Mouse (Mus musculus) T-cell, adult 66 days (primary cell): ENCODE results near the gene Pou5f2. TPM values are rescaled to one million over a fixed set of nuclear protein-coding genes. Genes with fewer than 3 reads are reported as not detected.

ENCODE experiments used
- total RNA-seq, 2 experiments: library from RNA; stranded (reverse); gene quantifications; 3 replicates in 1 of 2; 4 replicates in 1 of 2; pipeline ENCODE4 v1.2.4; 2023

Pou5f2 gene
- 10 to 100 TPM; 10.1 to 14.2 TPM for total RNA-seq

DNA sequence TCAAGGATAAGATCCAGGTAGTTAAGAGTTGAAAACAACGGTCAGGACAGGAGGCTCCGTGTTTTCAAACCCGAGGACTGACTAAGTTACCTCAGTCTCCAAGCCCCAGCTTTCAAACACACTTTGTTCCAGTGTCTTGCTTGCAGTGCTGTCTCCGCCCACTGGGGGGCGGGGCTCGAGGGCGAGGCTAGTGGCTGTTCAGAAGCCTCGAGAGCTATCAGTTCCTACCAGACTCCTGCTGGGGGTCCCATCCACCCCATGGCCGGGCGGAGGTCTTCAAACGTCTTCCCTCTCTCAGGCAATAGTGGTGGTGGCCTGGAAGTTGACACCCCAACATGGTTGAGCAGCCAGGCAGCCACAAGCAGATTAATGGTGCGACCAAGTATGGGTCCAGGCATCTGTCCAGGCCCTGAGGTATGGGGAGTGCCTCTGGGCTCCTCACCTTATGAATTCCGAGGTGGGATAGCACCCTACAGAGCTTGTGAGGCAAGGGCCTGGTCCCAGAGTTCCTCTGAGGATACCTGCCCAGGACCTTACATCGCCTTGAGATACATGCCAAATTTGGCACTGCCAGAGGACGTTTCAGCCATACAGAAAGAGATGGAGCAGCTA, at the start of gene Pou5f2:
Gene Pou5f2 (plus strand): TSS at position 220 of the 612 bp plus-strand sequence.

Other genes with a start within 250 kb of the Pou5f2 start
- not detected for gene Nr2f1, start 174.9 kb downstream of the Pou5f2 start, total RNA-seq